Mouse (Mus musculus) kidney, adult 9 months (tissue): ENCODE data around the gene Tspan32.

Experiments
- DNase-seq: peaks from one replicate; pipeline ENCODE4 v3.0.0; 2022

Tspan32 gene

DNA sequence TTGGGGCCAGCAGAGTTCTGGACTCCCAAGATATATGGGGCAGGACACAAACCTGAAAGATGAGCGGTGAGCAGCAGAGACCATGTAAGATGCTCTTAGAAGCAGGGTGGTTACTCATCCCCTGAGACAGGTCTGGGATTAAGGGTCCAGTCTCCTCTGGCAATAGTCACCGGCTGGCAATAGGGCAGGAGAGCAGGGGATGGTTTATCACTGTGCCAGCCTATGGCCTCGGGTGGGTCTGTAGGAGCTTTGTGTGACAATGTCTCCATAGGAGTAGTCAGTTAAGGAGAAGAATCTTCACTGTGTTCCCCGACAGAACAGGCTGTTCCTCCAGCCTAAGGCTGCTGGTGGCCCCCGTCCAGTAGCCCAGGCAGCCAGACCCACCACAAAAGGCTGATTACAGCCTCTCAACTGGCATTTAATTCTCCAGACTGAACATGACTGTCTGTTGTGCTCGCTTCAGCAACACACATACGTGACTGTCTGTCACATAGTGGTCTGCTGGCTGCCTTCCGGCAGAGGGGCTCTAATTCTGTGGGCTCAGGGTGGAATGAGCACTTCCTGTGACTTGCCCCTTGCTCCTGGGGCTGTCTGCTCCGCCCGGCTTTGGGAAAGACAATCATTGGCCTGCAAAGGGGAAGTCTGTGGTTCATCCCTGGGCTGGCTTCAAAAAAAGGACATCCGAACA lies 50.8 kb downstream of the Tspan32 start:
- DNase-seq, result no peak

DNA sequence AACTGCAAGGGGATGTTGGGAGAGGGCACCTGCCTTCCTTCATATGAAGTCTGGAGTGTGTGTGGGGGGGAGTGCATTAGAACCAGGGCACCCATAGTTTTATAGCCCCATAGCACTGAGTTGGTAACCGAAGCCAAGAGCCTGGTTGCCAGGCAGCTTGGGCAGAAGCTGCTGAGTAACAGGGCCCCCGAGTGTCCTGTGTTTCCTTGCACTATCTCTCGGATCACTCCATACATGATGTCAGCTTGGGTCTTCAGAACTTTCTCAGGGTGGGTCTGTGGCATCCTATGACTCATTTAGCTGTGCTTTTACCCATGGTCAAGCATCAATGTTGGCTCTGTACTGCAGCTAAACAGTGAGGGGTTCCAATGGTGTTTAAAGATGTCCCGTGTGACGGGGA lies 52.2 kb downstream of the Tspan32 start:
- DNase-seq, result no peak

DNA sequence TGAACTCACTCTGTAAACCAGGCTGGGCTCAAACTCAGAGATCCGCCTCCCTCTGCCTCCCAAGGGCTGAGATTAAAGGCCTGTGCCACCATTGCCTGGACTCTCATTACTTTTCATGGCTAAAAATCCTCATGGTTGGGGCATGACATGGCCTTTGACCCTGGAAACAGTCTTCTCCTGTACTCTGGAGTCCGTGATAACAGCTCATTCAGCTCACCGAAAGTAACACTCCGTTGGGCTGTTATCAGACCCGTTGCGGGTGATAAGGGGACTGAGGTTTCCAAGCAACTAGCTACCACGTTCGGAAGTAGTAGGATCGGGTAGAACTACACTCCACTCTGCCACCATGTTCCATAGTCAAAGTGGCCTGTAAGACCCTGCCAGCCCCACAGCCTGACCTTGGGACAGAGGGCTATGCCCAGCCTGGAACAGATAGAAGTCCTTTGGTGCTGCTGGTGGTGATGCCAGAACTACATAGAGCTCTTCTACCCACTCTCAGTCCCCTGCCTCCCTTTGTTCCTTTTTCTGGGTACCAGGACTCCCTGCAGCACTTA lies 52.9 kb downstream of the Tspan32 start:
- DNase-seq, result no peak

DNA sequence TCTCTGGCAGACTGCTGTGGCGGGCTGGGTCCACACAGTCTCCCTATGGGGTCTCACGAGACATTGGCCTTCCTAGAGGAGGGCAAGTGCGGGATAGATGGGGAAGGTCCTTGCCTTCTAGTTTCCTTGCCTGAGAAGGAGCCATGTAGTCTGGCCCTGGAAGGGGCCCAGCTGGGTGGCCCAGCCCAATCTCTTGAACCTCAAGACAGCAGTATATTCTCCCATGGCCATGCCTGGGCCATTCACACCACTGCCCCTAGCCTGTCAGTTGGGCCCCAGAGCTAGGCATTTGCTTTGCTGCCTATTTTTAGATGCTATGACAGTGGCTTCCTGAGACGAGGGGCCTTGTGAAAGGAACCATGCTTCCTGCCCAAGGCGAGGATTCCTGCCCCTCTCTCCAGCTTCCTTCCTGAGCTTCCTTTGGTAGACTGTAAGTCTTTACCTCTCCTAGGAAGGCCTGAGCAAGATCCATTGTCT lies 53.4 kb downstream of the Tspan32 start:
- DNase-seq, result peak; percentile 69

DNA sequence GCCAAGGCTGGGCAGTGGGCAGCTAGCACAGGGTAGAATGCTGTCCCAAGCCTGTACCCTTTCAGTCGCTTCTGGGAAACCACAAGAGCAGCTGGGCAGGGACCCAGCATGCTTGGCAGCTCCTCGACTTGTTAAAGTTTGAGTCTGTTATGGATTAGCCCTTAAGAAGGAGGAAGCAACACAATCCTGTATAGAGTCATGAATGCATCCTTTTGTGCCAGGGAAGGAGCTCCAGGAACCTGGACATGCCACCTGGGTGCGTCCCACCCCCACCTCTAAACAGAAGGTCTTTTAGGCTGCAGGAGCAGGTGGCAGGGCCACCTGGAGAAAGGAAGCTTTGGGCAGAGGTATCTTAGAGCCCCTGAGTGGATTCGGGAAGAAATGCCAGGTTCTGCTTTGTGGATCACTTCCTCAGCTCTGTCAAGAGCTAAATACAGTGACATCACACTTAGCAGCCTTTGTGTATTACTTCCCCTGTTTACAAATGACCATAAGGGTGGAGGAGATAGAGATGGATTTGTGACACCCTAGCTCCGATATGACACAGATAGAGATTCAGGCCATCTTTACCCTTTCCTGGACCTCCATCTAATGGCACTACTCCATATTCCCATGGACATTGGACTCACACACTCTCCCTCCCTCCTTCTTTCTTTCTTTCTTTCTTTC lies 54.5 kb downstream of the Tspan32 start:
- no peak for DNase-seq

DNA sequence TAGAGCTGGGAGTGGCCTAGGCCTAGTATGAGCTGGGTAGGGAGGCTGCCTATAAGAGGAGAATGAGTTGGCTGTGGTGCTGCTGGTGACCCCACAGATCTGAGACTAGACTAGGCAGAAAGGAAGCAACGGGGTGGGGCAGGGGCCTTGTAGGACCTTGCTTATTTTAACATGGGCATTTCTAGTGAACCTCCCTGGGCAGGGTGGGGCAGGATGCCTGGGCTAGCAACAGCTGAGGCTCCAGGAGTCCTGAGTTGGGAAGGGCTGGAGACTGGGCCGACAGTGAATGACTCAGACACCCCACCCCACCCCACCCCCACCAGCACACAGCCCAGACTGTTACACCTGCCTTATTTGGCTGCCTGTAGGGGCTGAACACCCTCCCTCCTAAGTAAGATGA lies 57.9 kb downstream of the Tspan32 start:
- no peak for DNase-seq

DNA sequence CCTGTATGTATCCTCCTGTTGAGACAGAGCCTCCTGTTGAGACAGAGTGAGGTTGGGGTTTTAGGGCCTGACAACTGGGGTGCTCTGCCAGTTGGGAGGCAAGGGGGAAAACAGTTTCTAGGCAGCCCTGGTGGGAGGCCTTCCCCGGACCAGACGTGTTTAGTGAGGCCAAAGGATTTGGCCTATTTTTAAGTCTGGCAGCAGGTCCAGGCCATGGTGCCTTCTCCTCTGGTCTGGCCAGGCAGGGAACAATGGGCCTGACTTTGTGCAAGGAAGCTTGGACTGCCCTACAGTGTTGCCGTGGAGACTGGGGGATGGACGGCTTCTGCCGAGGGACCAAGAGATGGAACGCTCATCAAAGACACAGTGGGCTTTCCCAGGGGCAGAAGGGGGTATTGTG lies 59.4 kb downstream of the Tspan32 start:
- no peak for DNase-seq

DNA sequence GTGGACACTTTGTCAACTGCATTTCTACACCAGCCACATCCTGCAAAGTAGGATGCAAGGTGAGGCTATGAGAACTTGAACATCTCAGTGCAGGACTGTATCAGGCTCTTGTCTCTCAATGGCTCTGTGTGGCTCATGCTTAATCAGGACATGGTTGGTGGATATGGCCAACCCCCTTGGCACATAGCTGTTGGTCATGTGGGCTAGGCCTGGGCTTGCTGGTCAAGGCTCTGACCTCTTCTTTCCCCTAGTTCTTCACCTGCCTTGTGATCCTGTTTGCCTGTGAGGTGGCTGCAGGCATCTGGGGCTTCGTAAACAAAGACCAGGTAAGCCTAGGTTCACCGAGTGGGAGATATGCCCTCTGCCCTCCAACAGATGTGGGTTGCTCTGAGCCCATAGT lies 60.8 kb downstream of the Tspan32 start:
- no peak for DNase-seq

DNA sequence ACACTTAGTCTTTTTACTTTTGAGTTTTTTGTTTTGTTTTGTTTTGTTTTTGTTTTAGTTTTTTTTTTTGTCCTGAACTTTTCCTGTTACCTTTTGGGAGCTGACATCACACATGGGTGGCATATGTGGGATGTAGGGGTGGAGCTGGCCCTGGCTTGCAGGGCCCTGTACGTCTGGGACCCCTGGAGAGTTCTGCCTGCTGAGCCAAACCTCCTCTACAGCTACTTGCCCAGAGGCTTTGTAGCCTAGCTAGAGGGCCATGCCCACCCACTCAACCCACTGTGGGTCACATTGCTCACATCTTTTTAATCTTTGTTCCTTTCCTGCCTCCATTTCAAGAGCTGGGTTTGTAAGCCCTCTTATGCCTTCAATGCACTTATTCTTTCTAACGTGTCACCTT lies 62.6 kb downstream of the Tspan32 start:
- DNase-seq, result no peak

DNA sequence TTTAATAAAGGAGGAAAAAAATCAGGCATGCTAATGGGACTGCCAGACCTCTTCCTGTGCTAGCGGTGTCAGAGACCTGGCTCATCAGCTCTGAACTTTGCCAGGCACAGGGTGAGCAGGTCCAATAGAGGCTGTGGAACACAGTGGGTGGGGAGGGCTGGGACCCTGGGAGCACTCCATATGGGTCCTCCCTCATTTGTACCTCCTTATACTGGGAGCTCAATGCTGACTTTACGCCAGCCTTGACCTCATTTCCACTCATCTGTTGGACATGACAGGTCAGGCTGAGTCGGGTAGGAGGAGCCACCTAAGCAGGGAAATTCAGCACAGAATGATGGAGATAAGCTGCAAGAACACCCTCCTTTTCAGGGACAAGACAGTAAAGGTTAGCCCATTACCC lies 63.1 kb downstream of the Tspan32 start:
- no peak for DNase-seq

DNA sequence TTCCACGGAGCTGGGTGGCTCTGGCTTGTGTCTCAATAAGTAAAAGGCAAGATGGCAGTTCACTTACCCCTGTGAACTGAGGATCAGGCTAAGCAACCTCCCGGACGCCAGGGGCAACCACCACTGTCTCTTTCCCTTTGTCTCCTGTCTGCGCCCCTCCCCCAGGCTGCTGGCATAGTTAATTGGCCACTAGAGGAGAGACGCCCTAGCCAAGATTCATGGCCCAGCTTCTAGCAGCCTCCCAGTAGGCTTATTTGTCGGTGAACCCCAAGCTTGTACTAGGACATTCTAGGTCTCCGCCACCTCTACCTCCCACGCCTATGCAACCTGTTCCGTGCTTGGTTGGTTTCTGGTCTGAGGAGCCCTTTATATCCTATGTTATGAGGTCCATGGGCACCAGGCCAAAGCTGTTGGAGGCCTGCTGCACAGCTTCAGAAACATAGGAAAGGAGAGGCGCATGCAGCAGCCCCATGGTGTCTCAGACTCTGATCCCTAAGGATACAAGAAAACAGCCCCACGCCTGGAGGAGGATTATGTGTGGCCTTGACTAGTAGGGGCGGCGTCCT lies 63.6 kb downstream of the Tspan32 start:
- DNase-seq, result peak; percentile 72

DNA sequence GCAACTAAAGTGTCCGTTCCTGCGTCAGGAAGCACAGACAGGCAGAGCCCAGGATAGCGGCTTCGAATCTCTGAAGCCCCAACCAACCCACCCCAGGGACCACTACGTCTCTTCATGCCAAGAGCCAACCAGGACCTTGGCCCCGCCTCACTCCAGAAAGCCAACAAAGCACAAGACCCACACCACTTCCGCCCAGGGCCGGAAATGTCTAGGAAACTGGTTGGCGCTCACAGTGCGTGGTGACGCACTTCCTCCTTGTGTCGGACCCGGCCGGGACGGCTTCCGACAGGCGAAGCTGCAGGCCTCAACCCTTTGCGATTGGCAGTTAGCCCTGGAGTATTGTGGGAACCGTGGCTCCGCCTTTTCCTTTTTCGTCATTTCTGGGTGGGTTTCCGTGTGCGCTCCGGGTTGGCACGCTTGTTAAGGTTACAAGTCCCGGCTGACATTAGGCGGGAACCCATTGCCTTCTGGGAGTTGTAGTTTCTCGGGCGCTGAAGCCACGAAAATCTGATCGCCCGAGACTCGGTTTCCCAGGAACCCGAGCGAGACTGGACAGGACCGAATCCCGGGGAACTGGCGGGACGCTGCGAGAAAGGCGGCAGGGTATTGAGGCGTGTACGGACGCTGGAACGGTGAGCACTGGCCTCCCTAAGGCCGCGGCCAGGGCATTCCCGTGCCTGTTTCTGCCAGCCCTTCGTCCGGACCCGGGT lies 64.2 kb downstream of the Tspan32 start, which contains the start of gene Tssc4:
Tssc4 (plus strand) TSS at position 368 of the 710 bp plus-strand sequence.
- peak; percentile 99 for DNase-seq
